Mouse (Mus musculus) heart, embryonic 11.5 days (tissue): ENCODE data around the gene Ceacam20. TPM values are rescaled to one million over a fixed set of nuclear protein-coding genes. Genes with fewer than 3 reads are reported as not detected.
"Not testable (repeated sequence)": the region's sequence is repeated elsewhere in the genome, so short reads cannot be mapped to it uniquely, and the experiment has no call there.

ENCODE experiments used
- ATAC-seq: fragments of 200-750 bp; cut with Nextera tagmentation; replicated peaks from 2 replicates; pipeline ENCODE4 v1.8.0; 2017; ENCODE audit warnings: moderate library complexity; ENCODE audit not compliant: insufficient number of reproducible peaks, low FRiP score, low TSS enrichment
- H3K27ac ChIP-seq: fragments of 300-500 bp; sonication (generic); 2 replicates; pipeline ENCODE4 v1.5.1; 2014; ENCODE audit warnings: mild to moderate bottlenecking, low read depth, low read length
- H3K27me3 ChIP-seq: fragments of 300-500 bp; sonication (generic); 2 replicates; pipeline ENCODE4 v1.6.1; 2014; ENCODE audit warnings: mild to moderate bottlenecking, low read length, mixed read lengths; ENCODE audit not compliant: control insufficient read depth, insufficient read depth
- H3K36me3 ChIP-seq: fragments of 300-500 bp; sonication (generic); 2 replicates; pipeline ENCODE4 v1.6.1; 2014; ENCODE audit warnings: mild to moderate bottlenecking, low read length, moderate library complexity, mixed read lengths; ENCODE audit not compliant: control insufficient read depth, insufficient read depth
- H3K4me1 ChIP-seq: fragments of 300-500 bp; sonication (generic); 2 replicates; pipeline ENCODE4 v1.6.1; 2014; ENCODE audit warnings: low read length; ENCODE audit not compliant: control insufficient read depth, insufficient read depth
- H3K4me2 ChIP-seq: fragments of 300-500 bp; sonication (generic); 2 replicates; pipeline ENCODE4 v1.6.1; 2014; ENCODE audit warnings: mild to moderate bottlenecking, moderate library complexity
- H3K4me3 ChIP-seq: fragments of 300-500 bp; sonication (generic); 2 replicates; pipeline ENCODE4 v1.5.1; 2014; ENCODE audit warnings: low read depth, low read length
- H3K9ac ChIP-seq: fragments of 300-500 bp; sonication (generic); 2 replicates; pipeline ENCODE4 v1.6.1; 2014; ENCODE audit warnings: mild to moderate bottlenecking, low read depth, low read length, moderate library complexity
- H3K9me3 ChIP-seq: fragments of 300-500 bp; sonication (generic); replicated peaks from 2 replicates; pipeline ENCODE4 v1.6.1; 2016; ENCODE audit warnings: low read length; ENCODE audit not compliant: control insufficient read depth
- WGBS: fragments of 180-500 bp; shearing (Covaris S2); extraction: QIAGEN DNeasy Blood & Tissue Kit; methylation state at CpG from one replicate; pipeline ENCODE4 v1.1.7; 2014; ENCODE audit not compliant: insufficient replicate concordance; 5-methylcytosine and 5-hydroxymethylcytosine counted together
- polyA plus RNA-seq: library from polyadenylated mRNA; unstranded; fragments of >200 nt; fragmentation: Nextera tagmentation; extraction: Ambion mirVana; gene quantifications from 2 replicates; pipeline ENCODE4 v1.2.1, GENCODE M21; 2014

The Ceacam20 gene
- polyA plus RNA-seq, 1 experiment from 2014 or later: not detected

- H3K4me1 ChIP-seq, ATAC-seq, H3K4me3 ChIP-seq, H3K9me3 ChIP-seq, H3K9ac ChIP-seq, H3K4me2 ChIP-seq, H3K36me3 ChIP-seq, H3K27ac ChIP-seq, H3K27me3 ChIP-seq: not testable (repeated sequence)
- 68% methylated on average over 3 of the region's 3 CpGs for whole genome bisulfite sequencing
These were observed 31.5 kb downstream of the Ceacam20 start for GRCm38 (mm10) chr7:19996721-19997120.

- Histone ChIP-seq H3K9me3 (no peaks in the 10 kb centered on the region; the same call in 1 of the 2 replicates), H3K4me2 (no peak overlapping the region), H3K27ac (no peak overlapping the region), H3K36me3 (no peaks in the 10 kb centered on the region), H3K4me3 (no peak overlapping the region), H3K4me1 (no peaks in the 10 kb centered on the region), H3K27me3 (no peaks in the 10 kb centered on the region), H3K9ac (no peak overlapping the region)
- ATAC-seq: no peak
- WGBS: 64% methylated on average over 2 of the region's 2 CpGs
These were observed 44.8 kb downstream of the Ceacam20 start for GRCm38 (mm10) chr7:20009987-20010386.

Other genes starting within 250 kb of the Ceacam20 start
- 142 and 154 TPM in 2 replicates for gene Tomm40, start 250.0 kb upstream of the Ceacam20 start, polyA plus RNA-seq
- 87.0 and 100 TPM in 2 replicates for gene Nectin2, start 214.9 kb upstream of the Ceacam20 start, polyA plus RNA-seq
- gene Bcam, start 194.4 kb upstream of the Ceacam20 start, polyA plus RNA-seq: 163 and 173 TPM in 2 replicates
- gene Cblc, start 168.6 kb upstream of the Ceacam20 start, polyA plus RNA-seq: 0.20 and 0.24 TPM in 2 replicates
- gene Bcl3, start 142.6 kb upstream of the Ceacam20 start, polyA plus RNA-seq: 1.0 and 1.5 TPM in 2 replicates
- not detected in 2 replicates for gene Gm19345, start 113.4 kb upstream of the Ceacam20 start, polyA plus RNA-seq
- not detected in 2 replicates for gene Ceacam16, start 104.1 kb upstream of the Ceacam20 start, polyA plus RNA-seq
- not detected in 2 replicates for gene Ceacam19, start 77.4 kb upstream of the Ceacam20 start, polyA plus RNA-seq
- 12.0 and 13.0 TPM in 2 replicates for gene Pvr, start 44.3 kb upstream of the Ceacam20 start, polyA plus RNA-seq
- 0.84 and 2.0 TPM in 2 replicates for gene Igsf23, start 14.7 kb upstream of the Ceacam20 start, polyA plus RNA-seq
- gene Nlrp9b, start 26.1 kb downstream of the Ceacam20 start, polyA plus RNA-seq: not detected in 2 replicates
- not detected in 2 replicates for gene Vmn1r91, start 134.3 kb downstream of the Ceacam20 start, polyA plus RNA-seq
- gene Gm16442, start 157.2 kb downstream of the Ceacam20 start, polyA plus RNA-seq: not detected in 2 replicates
- gene Vmn1r93, start 173.7 kb downstream of the Ceacam20 start, polyA plus RNA-seq: not detected in 2 replicates
- not detected in 2 replicates for gene Vmn1r94, start 203.0 kb downstream of the Ceacam20 start, polyA plus RNA-seq
- not detected in 2 replicates for gene Vmn1r95, start 228.3 kb downstream of the Ceacam20 start, polyA plus RNA-seq
- not detected in 2 replicates for gene Gm6164, start 240.2 kb downstream of the Ceacam20 start, polyA plus RNA-seq